In genomic region chr13:37451471-37451870, GRCm38 (mm10) we compare ENCODE assay signal across 8 mouse cellular contexts.
DNase-seq lines count a peak whose midpoint lies in the region; ATAC-seq lines count a peak whose summit lies in the region.

No protein-coding gene starts in this region.

- H3K4me1 ChIP-seq in embryonic facial prominence, embryonic 13.5 days = peaks cover 32% of the 10 kb centered on the region
- peaks cover 30% of the 10 kb centered on the region for H3K4me1 ChIP-seq in embryonic facial prominence, embryonic 10.5 days
- H3K4me1 ChIP-seq in lung, embryonic 15.5 days = peaks cover 50% of the 10 kb centered on the region
- H3K4me1 ChIP-seq in forebrain, embryonic 11.5 days (replicated peaks; ENCODE audit: control insufficient read depth, insufficient read depth, low read length) = no peaks in the 10 kb centered on the region; the same call in 1 of the 2 replicates

- no peaks in the 10 kb centered on the region for H3K9me3 ChIP-seq in embryonic facial prominence, embryonic 13.5 days
- no peaks in the 10 kb centered on the region for H3K9me3 ChIP-seq in embryonic facial prominence, embryonic 10.5 days
- H3K9me3 ChIP-seq in lung, embryonic 15.5 days = no peaks in the 10 kb centered on the region
- H3K9me3 ChIP-seq in forebrain, embryonic 11.5 days (ENCODE audit: control insufficient read depth, low read length) = no peaks in the 10 kb centered on the region

- H3K9ac ChIP-seq in embryonic facial prominence, embryonic 13.5 days = no peak overlapping the region
- H3K9ac ChIP-seq in lung, embryonic 15.5 days = no peak overlapping the region
- H3K9ac ChIP-seq in forebrain, embryonic 11.5 days (ENCODE audit: low read length) = no peak overlapping the region

- peak overlapping the region; percentile 69; the same call in 1 of the 2 replicates for H3K4me2 ChIP-seq in embryonic facial prominence, embryonic 13.5 days
- H3K4me2 ChIP-seq in lung, embryonic 15.5 days = peak overlapping the region; percentile 65; the same call in 1 of the 2 replicates
- H3K4me2 ChIP-seq in forebrain, embryonic 11.5 days (ENCODE audit: low read depth, low read length, severe bottlenecking) = no peak overlapping the region

- no peak for DNase-seq in embryonic facial prominence, embryonic 10.5 days (ENCODE audit: low spot score)
- DNase-seq in 3T3-L1 (ENCODE audit: low read depth, low spot score) = peak; percentile 45
- peak; percentile 58 to 65 for DNase-seq in heart, adult 9 months (ENCODE audit: low spot score in 2 of 2)
- DNase-seq in forebrain, embryonic 11.5 days (ENCODE audit: low spot score) = no peak
- no peak for DNase-seq in ovary, postnatal 10 days (ENCODE audit: low spot score)
- no peak for DNase-seq in embryo, embryonic 10 days (ENCODE audit: low spot score)

- no peaks in the 10 kb centered on the region for H3K36me3 ChIP-seq in embryonic facial prominence, embryonic 13.5 days
- H3K36me3 ChIP-seq in embryonic facial prominence, embryonic 10.5 days (replicated peaks) = no peaks in the 10 kb centered on the region
- no peaks in the 10 kb centered on the region for H3K36me3 ChIP-seq in lung, embryonic 15.5 days
- H3K36me3 ChIP-seq in forebrain, embryonic 11.5 days (ENCODE audit: control insufficient read depth, insufficient read depth, low read length) = no peaks in the 10 kb centered on the region

- H3K27me3 ChIP-seq in embryonic facial prominence, embryonic 13.5 days = no peaks in the 10 kb centered on the region
- H3K27me3 ChIP-seq in embryonic facial prominence, embryonic 10.5 days (replicated peaks; ENCODE audit: low read depth, poor library complexity, severe bottlenecking) = peaks cover 9% of the 10 kb centered on the region; the same call in 1 of the 2 replicates
- H3K27me3 ChIP-seq in lung, embryonic 15.5 days = no peaks in the 10 kb centered on the region
- H3K27me3 ChIP-seq in forebrain, embryonic 11.5 days (ENCODE audit: control insufficient read depth, insufficient read depth, low read length) = no peaks in the 10 kb centered on the region

- 55% methylated on average over 3 of the region's 3 CpGs for WGBS in embryonic facial prominence, embryonic 13.5 days
- 57% methylated on average over 3 of the region's 3 CpGs for WGBS in embryonic facial prominence, embryonic 10.5 days
- 40% methylated on average over 3 of the region's 3 CpGs for WGBS in lung, embryonic 15.5 days
- WGBS in forebrain, embryonic 11.5 days = 62% methylated on average over 3 of the region's 3 CpGs

- H3K27ac ChIP-seq in embryonic facial prominence, embryonic 13.5 days = no peak overlapping the region
- no peak overlapping the region for H3K27ac ChIP-seq in embryonic facial prominence, embryonic 10.5 days (replicated peaks)
- peak overlapping the region; percentile 95 for H3K27ac ChIP-seq in lung, embryonic 15.5 days
- H3K27ac ChIP-seq in forebrain, embryonic 11.5 days (ENCODE audit: low read depth, low read length) = no peak overlapping the region

- no peak for ATAC-seq in embryonic facial prominence, embryonic 13.5 days (ENCODE audit: insufficient number of reproducible peaks, insufficient read depth, low FRiP score, low TSS enrichment, low read depth)
- ATAC-seq in lung, embryonic 15.5 days (ENCODE audit: borderline replicate concordance, extremely low read depth, low FRiP score, low TSS enrichment) = peak; percentile 60; the same call in 1 of the 2 replicates
- no peak for ATAC-seq in forebrain, embryonic 11.5 days (replicated peaks; ENCODE audit: low FRiP score)

- no peak overlapping the region for H3K4me3 ChIP-seq in embryonic facial prominence, embryonic 13.5 days
- no peak overlapping the region for H3K4me3 ChIP-seq in embryonic facial prominence, embryonic 10.5 days
- H3K4me3 ChIP-seq in lung, embryonic 15.5 days = no peak overlapping the region
- no peak overlapping the region for H3K4me3 ChIP-seq in forebrain, embryonic 11.5 days (ENCODE audit: low read depth, low read length)

Comparison
In these comparisons a context has a peak if more than half of its experiments do, and no peak if none do; other contexts are left out.
1. DNase-seq: peak in 3T3-L1 (single experiment) and heart, adult 9 months (2 of 2); none in embryonic facial prominence, embryonic 10.5 days (single experiment), forebrain, embryonic 11.5 days (single experiment), ovary, postnatal 10 days (single experiment) and embryo, embryonic 10 days (single experiment).